11 mouse cellular contexts compared by ENCODE assay signal in the genomic region with DNA sequence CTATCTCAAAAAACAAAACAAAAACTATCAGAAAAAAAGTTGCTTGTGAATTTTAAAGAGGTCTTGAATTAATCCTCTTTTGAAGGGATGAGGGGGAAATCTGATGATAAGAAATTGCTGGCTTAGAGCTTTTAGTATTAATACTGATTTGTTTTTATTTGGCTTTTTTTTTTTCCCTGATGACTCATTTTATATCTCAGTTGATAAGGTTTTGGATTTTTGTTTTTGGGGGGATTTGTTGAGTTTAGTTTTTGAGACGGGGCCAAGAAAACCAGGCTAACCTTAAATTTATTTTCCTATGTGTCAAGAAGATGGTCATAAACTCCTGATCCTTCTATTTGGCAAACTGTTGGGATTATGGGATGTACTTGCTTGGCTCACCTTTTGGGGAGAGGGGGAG. TPM values are rescaled to one million over a fixed set of nuclear protein-coding genes. Genes with fewer than 3 reads are reported as not detected.
DNase-seq lines count a peak whose midpoint lies in the region; ATAC-seq and TF ChIP-seq lines count a peak whose summit lies in the region.
"Had no signal": no experiment of that assay in that cellular context is flagged by ENCODE, and none has a peak within 500 bp of the region (broad histone marks: within the 10 kb centered on the region; RNA-seq: fewer than 3 reads in every experiment).

No protein-coding gene starts in this region.

- H3K9ac ChIP-seq in kidney, postnatal 0 days (ENCODE audit: low read depth, low read length) = no peak overlapping the region; the same call in 1 of the 2 replicates
- no peak overlapping the region for H3K9ac ChIP-seq in embryonic facial prominence, embryonic 13.5 days
- H3K9ac ChIP-seq in hindbrain, postnatal 0 days (replicated peaks; ENCODE audit: low read length) = no peak overlapping the region
- H3K9ac ChIP-seq in midbrain, embryonic 15.5 days = no peak overlapping the region

- TF ChIP-seq CTCF in kidney, postnatal 0 days (IDR thresholded peaks at IDR 0.05; ENCODE audit: low read depth) = no peak
- no peak for TF ChIP-seq CTCF in hindbrain, postnatal 0 days (IDR thresholded peaks at IDR 0.05; ENCODE audit: low read depth)

- WGBS in kidney, postnatal 0 days = 85% methylated on average over 1 of the region's 1 CpGs
- WGBS in embryonic facial prominence, embryonic 13.5 days = 88% methylated on average over 1 of the region's 1 CpGs
- 91% methylated on average over 1 of the region's 1 CpGs for WGBS in hindbrain, postnatal 0 days
- 94% methylated on average over 1 of the region's 1 CpGs for WGBS in midbrain, embryonic 15.5 days

- H3K4me2 ChIP-seq in kidney, postnatal 0 days (ENCODE audit: low read length) = peak overlapping the region; percentile 76; the same call in 1 of the 2 replicates
- peak overlapping the region; percentile 81 for H3K4me2 ChIP-seq in embryonic facial prominence, embryonic 13.5 days
- H3K4me2 ChIP-seq in hindbrain, postnatal 0 days (ENCODE audit: low read depth, low read length) = peak overlapping the region; percentile 86; the same call in 1 of the 2 replicates
- H3K4me2 ChIP-seq in midbrain, embryonic 15.5 days = peak overlapping the region; percentile 67; the same call in 1 of the 2 replicates

- peak overlapping the region; percentile 92; the same call in 1 of the 2 replicates for H3K4me3 ChIP-seq in kidney, postnatal 0 days (replicated peaks; ENCODE audit: low read depth, low read length)
- peak overlapping the region; percentile 98; the same call in 1 of the 2 replicates for H3K4me3 ChIP-seq in embryonic facial prominence, embryonic 13.5 days
- H3K4me3 ChIP-seq in hindbrain, postnatal 0 days (ENCODE audit: low read length) = no peak overlapping the region
- H3K4me3 ChIP-seq in midbrain, embryonic 15.5 days = no peak overlapping the region

- H3K9me3 ChIP-seq in kidney, postnatal 0 days (replicated peaks; ENCODE audit: low read length) = no peaks in the 10 kb centered on the region
- H3K9me3 ChIP-seq in embryonic facial prominence, embryonic 13.5 days = no peaks in the 10 kb centered on the region
- no peaks in the 10 kb centered on the region for H3K9me3 ChIP-seq in hindbrain, postnatal 0 days (ENCODE audit: low read length)
- H3K9me3 ChIP-seq in midbrain, embryonic 15.5 days = no peaks in the 10 kb centered on the region

- no peaks in the 10 kb centered on the region for H3K27me3 ChIP-seq in kidney, postnatal 0 days (ENCODE audit: insufficient read depth, low read length)
- H3K27me3 ChIP-seq in embryonic facial prominence, embryonic 13.5 days = no peaks in the 10 kb centered on the region
- H3K27me3 ChIP-seq in hindbrain, postnatal 0 days (ENCODE audit: insufficient read depth, low read length) = no peaks in the 10 kb centered on the region
- H3K27me3 ChIP-seq in midbrain, embryonic 15.5 days (replicated peaks) = no peaks in the 10 kb centered on the region

- no peak for DNase-seq in kidney, postnatal 0 days (ENCODE audit: low spot score)
- DNase-seq in kidney, adult 9 months = no peak
- DNase-seq in hindbrain, postnatal 0 days (ENCODE audit: low spot score) = no peak
- no peak for DNase-seq in frontal cortex, postnatal 10 days (ENCODE audit: low spot score in 2 of 2)
- no peak for DNase-seq in adrenal gland, postnatal 10 days
- no peak for DNase-seq in right cerebral cortex, postnatal 14 days
- DNase-seq: cerebellum, adult 11-12 months had no signal

- H3K27ac ChIP-seq in kidney, postnatal 0 days = no peak overlapping the region
- no peak overlapping the region for H3K27ac ChIP-seq in embryonic facial prominence, embryonic 13.5 days
- H3K27ac ChIP-seq in hindbrain, postnatal 0 days = no peak overlapping the region
- H3K27ac ChIP-seq in midbrain, embryonic 15.5 days = no peak overlapping the region

- H3K36me3 ChIP-seq in kidney, postnatal 0 days (ENCODE audit: insufficient read depth, low read length) = peaks cover 15% of the 10 kb centered on the region; the same call in 1 of the 2 replicates
- peaks cover 22% of the 10 kb centered on the region for H3K36me3 ChIP-seq in embryonic facial prominence, embryonic 13.5 days
- H3K36me3 ChIP-seq in hindbrain, postnatal 0 days (ENCODE audit: insufficient read depth, low read length) = peaks cover 6% of the 10 kb centered on the region; the same call in 1 of the 2 replicates
- H3K36me3 ChIP-seq in midbrain, embryonic 15.5 days (replicated peaks) = peaks cover 10% of the 10 kb centered on the region; the same call in 1 of the 2 replicates

- H3K4me1 ChIP-seq in kidney, postnatal 0 days (replicated peaks; ENCODE audit: insufficient read depth, low read length) = peaks cover 9% of the 10 kb centered on the region; the same call in 1 of the 2 replicates
- H3K4me1 ChIP-seq in embryonic facial prominence, embryonic 13.5 days = peaks cover 20% of the 10 kb centered on the region
- peaks cover 10% of the 10 kb centered on the region; the same call in 1 of the 2 replicates for H3K4me1 ChIP-seq in hindbrain, postnatal 0 days (ENCODE audit: insufficient read depth, low read length)
- peaks cover 31% of the 10 kb centered on the region for H3K4me1 ChIP-seq in midbrain, embryonic 15.5 days

- no peak for ATAC-seq in kidney, postnatal 0 days (replicated peaks; ENCODE audit: low FRiP score, low read depth)
- ATAC-seq in embryonic facial prominence, embryonic 13.5 days (ENCODE audit: insufficient number of reproducible peaks, insufficient read depth, low FRiP score, low TSS enrichment, low read depth) = no peak
- no peak for ATAC-seq in hindbrain, postnatal 0 days
- no peak for ATAC-seq in midbrain, embryonic 15.5 days (replicated peaks)

RNA-seq across cellular contexts. Expression of a gene that starts 2.1 kb away (rescaled TPM):
- polyA plus RNA-seq in kidney, postnatal 0 days (2015; fragmentation: Nextera tagmentation; extraction: Ambion mirVana) = 917 and 950 TPM in 2 replicates
- 945 and 951 TPM in 2 replicates for polyA plus RNA-seq in embryonic facial prominence, embryonic 13.5 days (2015; fragmentation: Nextera tagmentation; extraction: Ambion mirVana)
- total RNA-seq in hindbrain, postnatal 0 days (2014; rRNA removed) = 320 and 370 TPM in 2 replicates
- polyA plus RNA-seq in hindbrain, postnatal 0 days (2015; fragmentation: Nextera tagmentation; extraction: Ambion mirVana) = 1,108 and 1,162 TPM in 2 replicates
- 905 and 933 TPM in 2 replicates for polyA plus RNA-seq in midbrain, embryonic 15.5 days (2015; fragmentation: Nextera tagmentation; extraction: Ambion mirVana)
- 100 to 1,000 TPM; 309 to 323 TPM for total RNA-seq in adrenal gland, postnatal 10 days (2021)

RNA-seq across cellular contexts. Expression of a gene that starts 20.1 kb away (rescaled TPM):
- polyA plus RNA-seq in kidney, postnatal 0 days (2015; fragmentation: Nextera tagmentation; extraction: Ambion mirVana) = not detected in 2 replicates
- not detected in 2 replicates for polyA plus RNA-seq in embryonic facial prominence, embryonic 13.5 days (2015; fragmentation: Nextera tagmentation; extraction: Ambion mirVana)
- total RNA-seq in hindbrain, postnatal 0 days (2014; rRNA removed) = not detected in 2 replicates
- polyA plus RNA-seq in hindbrain, postnatal 0 days (2015; fragmentation: Nextera tagmentation; extraction: Ambion mirVana) = not detected in 2 replicates
- not detected in 2 replicates for polyA plus RNA-seq in midbrain, embryonic 15.5 days (2015; fragmentation: Nextera tagmentation; extraction: Ambion mirVana)
- not detected for total RNA-seq in adrenal gland, postnatal 10 days (2021)
- polyA plus RNA-seq: gonadal fat pad, adult 2 months; spleen, adult 2 months had no signal

RNA-seq across cellular contexts. Expression of a gene that starts 48.9 kb away (rescaled TPM):
- 14.6 and 16.0 TPM in 2 replicates for polyA plus RNA-seq in kidney, postnatal 0 days (2015; fragmentation: Nextera tagmentation; extraction: Ambion mirVana)
- polyA plus RNA-seq in embryonic facial prominence, embryonic 13.5 days (2015; fragmentation: Nextera tagmentation; extraction: Ambion mirVana) = 8.6 and 11.4 TPM in 2 replicates
- 2.2 and 3.3 TPM in 2 replicates for total RNA-seq in hindbrain, postnatal 0 days (2014; rRNA removed)
- 3.3 and 4.3 TPM in 2 replicates for polyA plus RNA-seq in hindbrain, postnatal 0 days (2015; fragmentation: Nextera tagmentation; extraction: Ambion mirVana)
- polyA plus RNA-seq in midbrain, embryonic 15.5 days (2015; fragmentation: Nextera tagmentation; extraction: Ambion mirVana) = 5.1 and 5.5 TPM in 2 replicates
- 10 to 100 TPM; 41.7 to 42.2 TPM for total RNA-seq in adrenal gland, postnatal 10 days (2021)

Comparison
In these comparisons a context has a peak if more than half of its experiments do, and no peak if none do; other contexts are left out.
1. H3K4me3 ChIP-seq: peak in kidney, postnatal 0 days (single experiment) and embryonic facial prominence, embryonic 13.5 days (single experiment); none in hindbrain, postnatal 0 days (single experiment) and midbrain, embryonic 15.5 days (single experiment).
2. Peak in every context shown above with its lines, with median percentiles within 50 percentile points of each other: H3K4me2 ChIP-seq.